Mouse (Mus musculus) small intestine, adult 2 months (tissue): ENCODE measurements around the gene Pde4b. TPM values are rescaled to one million over a fixed set of nuclear protein-coding genes. Genes with fewer than 3 reads are reported as not detected.

Source experiments
- H3K27ac ChIP-seq: fragments of 200-500 bp; 2 replicates; pipeline ENCODE4 v1.5.1; 2012; ENCODE audit warnings: low read depth, low read length, control low read depth, inconsistent platforms; ENCODE audit not compliant: insufficient read depth
- H3K27me3 ChIP-seq: fragments of 200-500 bp; 2 replicates; pipeline ENCODE4 v1.6.1; 2012; ENCODE audit warnings: mild to moderate bottlenecking, moderate library complexity, low read length, inconsistent platforms; ENCODE audit not compliant: control insufficient read depth, insufficient read depth
- H3K36me3 ChIP-seq: fragments of 200-500 bp; 2 replicates; pipeline ENCODE4 v1.6.1; 2012; ENCODE audit warnings: mild to moderate bottlenecking, low read length, control low read depth, inconsistent platforms; ENCODE audit not compliant: control insufficient read depth, insufficient read depth
- H3K4me1 ChIP-seq: fragments of 200-500 bp; 2 replicates; pipeline ENCODE4 v1.6.1; 2012; ENCODE audit warnings: low read length, inconsistent platforms, mixed read lengths; ENCODE audit not compliant: control insufficient read depth, insufficient read depth, insufficient read length
- H3K4me3 ChIP-seq: fragments of 200-500 bp; 2 replicates; pipeline ENCODE4 v1.5.1; 2012; ENCODE audit warnings: low read depth, mild to moderate bottlenecking, control low read depth, inconsistent platforms, low read length, moderate library complexity
- CTCF ChIP-seq: fragments of 200-500 bp; IDR thresholded peaks from 2 replicates; pipeline ENCODE4 v1.5.1; 2012; ENCODE audit warnings: low read depth, mild to moderate bottlenecking, control low read depth, inconsistent platforms, low read length, moderate library complexity, mixed read lengths; ENCODE audit not compliant: insufficient replicate concordance, insufficient read length; ENCODE audit errors: extremely low read depth
- POLR2A ChIP-seq: fragments of 200-500 bp; IDR thresholded peaks from 2 replicates; pipeline ENCODE4 v1.6.1; 2012; ENCODE audit warnings: low read depth, mild to moderate bottlenecking, control low read depth, inconsistent platforms, low read length, moderate library complexity
- WGBS: fragments of 180-500 bp; shearing (Covaris S2); methylation state at CpG from one replicate; pipeline ENCODE4 v1.1.7; 2018; 5-methylcytosine and 5-hydroxymethylcytosine counted together
- polyA plus RNA-seq: library from polyadenylated mRNA; depleted of rRNA; stranded (reverse); fragments of >200 nt; gene quantifications from 2 replicates; pipeline ENCODE4 v1.2.3, GENCODE M21; 2012

Pde4b gene
- polyA plus RNA-seq, 1 experiment, result 2.5 TPM

DNA sequence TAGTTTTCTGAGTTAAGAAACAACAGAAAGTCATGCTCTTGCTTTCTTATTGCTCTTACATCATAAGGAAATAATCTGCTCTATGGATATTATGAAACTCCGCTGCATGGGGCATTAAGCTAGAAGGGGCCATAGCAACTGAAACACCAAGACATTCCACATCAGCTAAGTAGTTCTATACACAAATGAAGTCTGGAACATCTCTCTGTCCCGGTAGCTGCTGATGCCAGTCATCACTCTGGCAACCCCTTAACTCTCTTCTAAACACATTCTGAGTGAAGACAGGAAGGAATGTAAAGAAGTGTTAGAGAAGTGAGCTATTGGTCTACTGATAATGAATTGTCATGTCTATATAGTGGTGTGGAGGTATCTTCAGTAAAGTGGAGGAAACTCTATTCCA lies 88.6 kb downstream of the Pde4b start:
- no peaks in the 10 kb centered on the region for H3K27me3 ChIP-seq
- no peaks in the 10 kb centered on the region for H3K4me1 ChIP-seq
- H3K36me3 ChIP-seq, result no peaks in the 10 kb centered on the region
- WGBS, result 70% methylated on average over 2 of the region's 2 CpGs
- no peak overlapping the region for H3K27ac ChIP-seq
- no peak overlapping the region for H3K4me3 ChIP-seq
- TF ChIP-seq POLR2A, result no peak
- no peak for TF ChIP-seq CTCF

DNA sequence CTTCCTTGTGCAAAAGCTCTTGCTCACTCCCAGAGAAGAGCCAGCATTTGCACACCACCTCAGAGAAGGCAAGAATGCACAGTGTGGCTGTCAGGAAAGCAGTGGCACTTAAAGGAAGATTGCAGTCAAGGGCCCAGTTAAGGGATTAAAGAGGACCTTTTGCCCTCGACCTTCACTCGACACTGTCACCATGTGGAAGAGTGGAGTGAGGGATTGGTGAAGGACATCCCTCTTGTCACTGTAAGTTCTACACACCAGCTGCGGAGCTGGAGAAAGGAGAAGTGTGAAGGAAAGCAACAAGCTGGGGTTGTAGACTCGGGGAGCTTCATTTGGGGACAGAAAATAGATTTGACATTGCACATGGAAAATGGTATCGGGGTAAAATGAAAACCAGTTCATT lies 89.9 kb downstream of the Pde4b start:
- no peak for TF ChIP-seq POLR2A
- no peak for TF ChIP-seq CTCF
- no peaks in the 10 kb centered on the region for H3K4me1 ChIP-seq
- H3K27ac ChIP-seq, result no peak overlapping the region
- no peak overlapping the region for H3K4me3 ChIP-seq
- no peaks in the 10 kb centered on the region for H3K27me3 ChIP-seq
- WGBS, result 73% methylated on average over 5 of the region's 5 CpGs
- no peaks in the 10 kb centered on the region for H3K36me3 ChIP-seq

DNA sequence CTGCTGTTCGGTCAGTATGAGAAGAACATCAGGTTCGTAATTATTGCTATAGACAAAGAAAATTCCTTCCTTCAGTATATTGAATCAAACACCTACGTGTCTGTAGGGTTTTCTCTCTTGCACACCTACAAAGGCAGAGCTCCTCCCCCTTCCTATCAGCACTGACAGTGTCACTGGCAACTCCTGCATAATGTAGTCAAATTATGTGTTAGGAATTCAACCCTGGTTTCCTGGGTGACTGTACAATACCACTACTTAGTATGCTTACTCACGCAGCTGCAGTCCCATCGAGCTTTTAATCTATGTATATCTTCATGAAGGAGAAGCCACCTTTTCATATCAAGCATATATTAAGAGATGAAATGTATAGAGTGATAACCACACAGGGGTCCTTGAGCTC lies 99.5 kb downstream of the Pde4b start:
- TF ChIP-seq POLR2A (no peak), CTCF (no peak)
- no peak overlapping the region for H3K4me3 ChIP-seq
- H3K27ac ChIP-seq, result no peak overlapping the region
- no peaks in the 10 kb centered on the region for H3K4me1 ChIP-seq
- H3K27me3 ChIP-seq, result no peaks in the 10 kb centered on the region
- no peaks in the 10 kb centered on the region for H3K36me3 ChIP-seq
- WGBS, result 79% methylated on average over 5 of the region's 5 CpGs

DNA sequence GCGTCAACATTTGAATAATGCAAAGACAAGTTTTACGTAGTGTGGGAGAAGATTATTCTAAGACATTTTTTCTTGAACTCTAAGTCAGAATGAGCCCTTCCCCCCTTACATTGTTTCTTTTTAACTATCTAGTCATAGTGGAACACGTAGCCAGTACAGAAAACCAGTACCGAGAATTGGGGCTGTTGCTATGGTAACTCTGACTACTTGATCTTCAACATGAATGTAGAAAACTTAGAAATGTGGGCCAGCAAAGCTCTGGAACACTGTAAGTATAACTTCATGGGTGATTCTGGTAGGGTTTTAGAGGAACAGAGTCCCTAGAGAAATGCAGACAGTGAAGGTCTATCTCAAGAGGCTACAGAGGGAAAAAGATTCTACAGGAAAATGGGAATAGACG lies 110.4 kb downstream of the Pde4b start:
- TF ChIP-seq POLR2A (no peak), CTCF (no peak)
- WGBS, result 85% methylated on average over 5 of the region's 5 CpGs
- Histone ChIP-seq H3K36me3 (no peaks in the 10 kb centered on the region), H3K4me1 (no peaks in the 10 kb centered on the region), H3K27ac (no peak overlapping the region), H3K27me3 (no peaks in the 10 kb centered on the region), H3K4me3 (no peak overlapping the region)

DNA sequence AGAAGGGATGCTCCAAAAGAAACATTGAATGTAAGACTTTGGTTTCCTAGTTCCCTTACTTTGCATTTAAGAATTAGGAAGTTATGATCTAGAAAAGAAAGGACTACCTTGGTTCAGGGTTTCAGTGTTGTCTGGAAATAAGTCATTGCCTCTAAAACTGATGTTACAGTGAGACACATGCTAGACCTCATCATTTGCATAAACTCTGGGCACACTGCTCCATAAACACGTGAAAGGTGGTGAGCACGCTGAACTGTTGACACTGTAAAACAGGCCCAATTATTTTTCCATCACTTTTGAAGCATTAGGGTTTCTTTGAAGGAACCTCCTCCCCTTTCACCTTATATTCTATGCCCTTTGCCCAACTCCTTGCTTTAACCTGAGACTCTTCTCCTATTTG lies 122.4 kb downstream of the Pde4b start:
- no peak overlapping the region for H3K4me3 ChIP-seq
- H3K27me3 ChIP-seq, result no peaks in the 10 kb centered on the region
- H3K36me3 ChIP-seq, result no peaks in the 10 kb centered on the region
- TF ChIP-seq POLR2A (no peak), CTCF (no peak)
- no peak overlapping the region for H3K27ac ChIP-seq
- 58% methylated on average over 2 of the region's 2 CpGs for WGBS
- no peaks in the 10 kb centered on the region for H3K4me1 ChIP-seq

DNA sequence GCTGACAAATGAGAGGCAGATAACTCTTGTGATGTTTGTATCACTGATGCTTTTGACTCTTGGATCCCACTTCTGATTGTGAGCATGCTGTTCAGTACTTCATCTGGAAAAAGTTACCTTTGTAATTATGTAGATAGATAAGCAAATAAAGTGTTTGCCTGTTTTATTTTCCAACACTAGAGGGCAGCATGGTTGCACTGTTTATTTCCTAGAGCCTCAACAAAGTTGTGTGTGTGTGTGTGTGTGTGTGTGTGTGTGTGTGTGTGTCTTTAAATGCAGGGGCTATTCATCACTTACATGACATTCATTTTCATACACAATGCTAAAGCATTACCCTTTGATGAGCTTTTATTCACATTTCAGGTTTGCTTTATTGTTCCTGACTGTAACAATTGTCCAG lies 139.4 kb downstream of the Pde4b start:
- Histone ChIP-seq H3K4me3 (no peak overlapping the region), H3K4me1 (no peaks in the 10 kb centered on the region), H3K27ac (no peak overlapping the region), H3K27me3 (no peaks in the 10 kb centered on the region), H3K36me3 (no peaks in the 10 kb centered on the region)
- TF ChIP-seq POLR2A, result no peak
- no peak for TF ChIP-seq CTCF

DNA sequence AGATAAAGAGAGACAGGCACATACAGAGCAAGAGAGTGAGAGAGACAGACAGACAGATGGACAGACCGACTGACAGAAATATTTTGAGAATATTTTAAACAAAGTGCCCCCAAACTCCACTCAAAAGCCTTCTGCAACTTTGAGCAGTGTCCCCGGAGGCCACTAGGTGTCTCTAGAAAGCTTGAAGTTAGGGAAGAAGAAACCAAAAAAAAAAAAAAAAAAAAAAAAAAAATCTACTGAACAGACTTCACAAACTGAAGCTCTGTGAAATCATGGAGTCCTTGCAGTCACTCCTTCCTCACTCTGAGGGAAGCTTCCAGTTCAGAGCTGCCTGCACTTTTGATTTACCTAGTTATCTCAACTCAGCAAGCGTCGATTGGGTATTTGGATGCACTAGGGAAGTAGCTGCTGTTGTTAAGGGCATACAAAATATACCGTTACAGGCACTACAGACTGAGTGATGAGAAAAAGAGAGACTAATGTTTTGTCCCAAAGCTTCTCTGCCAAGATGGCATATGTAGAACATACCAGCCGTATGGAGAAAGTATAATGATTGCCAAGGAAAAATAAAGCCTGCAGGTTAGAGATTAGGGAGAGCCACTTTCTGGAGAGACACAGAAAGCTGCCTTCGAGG lies 141.7 kb downstream of the Pde4b start:
- no peaks in the 10 kb centered on the region for H3K4me1 ChIP-seq
- no peaks in the 10 kb centered on the region for H3K27me3 ChIP-seq
- TF ChIP-seq CTCF (no peak), POLR2A (no peak)
- H3K4me3 ChIP-seq, result no peak overlapping the region
- 51% methylated on average over 7 of the region's 7 CpGs for WGBS
- no peaks in the 10 kb centered on the region for H3K36me3 ChIP-seq
- H3K27ac ChIP-seq, result no peak overlapping the region
